Mouse (Mus musculus): ENCODE data around the gene Arhgef7.

GRCm38 (mm10) chr8:11701033-11701362 lies 26.5 kb upstream of the Arhgef7 start, which contains the start of gene 1700016D06Rik:
- no peak for TF ChIP-seq CTCF (IDR thresholded peaks at IDR 0.05; ENCODE audit: control insufficient read depth, insufficient read depth, insufficient replicate concordance, low read depth, low read length)
- no peak for TF ChIP-seq POLR2A (IDR thresholded peaks at IDR 0.05; ENCODE audit: control insufficient read depth, low read depth, low read length)
